Mouse (Mus musculus) embryonic facial prominence, embryonic 11.5 days (tissue): Measurements from ENCODE around the gene Usp51. TPM values are rescaled to one million over a fixed set of nuclear protein-coding genes. Genes with fewer than 3 reads are reported as not detected.
A peak's percentile ranks its signal among the peaks of the same experiment; 100 is the strongest.
"Not testable (repeated sequence)": the region's sequence is repeated elsewhere in the genome, so short reads cannot be mapped to it uniquely, and the experiment has no call there.

ENCODE experiments used
- ATAC-seq: fragments of 200-750 bp; cut with Nextera tagmentation; replicated peaks from 2 replicates; pipeline ENCODE4 v1.8.0; 2017; ENCODE audit warnings: low read depth; ENCODE audit not compliant: insufficient number of reproducible peaks, low FRiP score, low TSS enrichment
- DNase-seq: peaks from one replicate; pipeline ENCODE4 v3.0.0-alpha.2; 2015; ENCODE audit warnings: low spot score
- H3K27ac ChIP-seq: fragments of 300-500 bp; sonication (generic); replicated peaks from 2 replicates; pipeline ENCODE4 v1.5.1; 2014; ENCODE audit warnings: mild to moderate bottlenecking, low read depth, low read length, control low read depth
- H3K27me3 ChIP-seq: fragments of 300-500 bp; sonication (generic); 2 replicates; pipeline ENCODE4 v1.6.1; 2014; ENCODE audit warnings: mild to moderate bottlenecking, low read length, moderate library complexity, mixed read lengths; ENCODE audit not compliant: control insufficient read depth, insufficient read depth
- H3K36me3 ChIP-seq: fragments of 300-500 bp; sonication (generic); replicated peaks from 2 replicates; pipeline ENCODE4 v1.6.1; 2014; ENCODE audit warnings: low read depth, mild to moderate bottlenecking, low read length, moderate library complexity, mixed read lengths; ENCODE audit not compliant: control insufficient read depth, insufficient read depth
- H3K4me1 ChIP-seq: fragments of 300-500 bp; sonication (generic); 2 replicates; pipeline ENCODE4 v1.6.1; 2014; ENCODE audit warnings: low read length, mixed read lengths; ENCODE audit not compliant: control insufficient read depth, insufficient read depth
- H3K4me2 ChIP-seq: fragments of 300-500 bp; sonication (generic); 2 replicates; pipeline ENCODE4 v1.6.1; 2014; ENCODE audit warnings: low read depth, mild to moderate bottlenecking, control low read depth, low read length, moderate library complexity
- H3K4me3 ChIP-seq: fragments of 300-500 bp; sonication (generic); 2 replicates; pipeline ENCODE4 v1.5.1; 2014; ENCODE audit warnings: low read depth, low read length, control low read depth
- H3K9ac ChIP-seq: fragments of 300-500 bp; sonication (generic); replicated peaks from 2 replicates; pipeline ENCODE4 v1.6.1; 2014; ENCODE audit warnings: mild to moderate bottlenecking, control low read depth, low read length
- H3K9me3 ChIP-seq: fragments of 300-500 bp; sonication (generic); replicated peaks from 2 replicates; pipeline ENCODE4 v1.6.1; 2016; ENCODE audit warnings: mild to moderate bottlenecking, low read length, inconsistent platforms, mixed read lengths; ENCODE audit not compliant: control insufficient read depth
- WGBS: fragments of 180-500 bp; shearing (Covaris S2); extraction: QIAGEN DNeasy Blood & Tissue Kit; methylation state at CpG from one replicate; pipeline ENCODE4 v1.1.7; 2014; 5-methylcytosine and 5-hydroxymethylcytosine counted together
- polyA plus RNA-seq: library from polyadenylated mRNA; unstranded; fragments of >200 nt; fragmentation: Nextera tagmentation; extraction: Ambion mirVana; gene quantifications from 2 replicates; pipeline ENCODE4 v1.2.1, GENCODE M21; 2014

The Usp51 gene
- polyA plus RNA-seq, 1 experiment from 2014 or later: 3.7 TPM

- ATAC-seq: peak; percentile 76
Observed at GRCm38 (mm10) chrX:153007021-153007684, 884 bp downstream of the Usp51 start.

GRCm38 (mm10) chrX:153007685-153008047 lies 1.4 kb downstream of the Usp51 start:
- DNase-seq (no peak), ATAC-seq (no peak; the same call in 1 of the 2 replicates)
- Histone ChIP-seq H3K9ac (0 out of 2 replicates have a peak overlapping the region, but pooled peaks have one; percentile 65), H3K4me3 (peak overlapping the region; percentile 56), H3K36me3 (no peaks in the 10 kb centered on the region), H3K27ac (no peak overlapping the region), H3K27me3 (no peaks in the 10 kb centered on the region), H3K9me3 (no peaks in the 10 kb centered on the region), H3K4me2 (peak overlapping the region; percentile 58), H3K4me1 (no peaks in the 10 kb centered on the region)
- 44% methylated on average over 9 of the region's 9 CpGs for WGBS

More at GRCm38 (mm10) chrX:153007021-153007684, 884 bp downstream of the Usp51 start:
- Histone ChIP-seq H3K36me3 (no peaks in the 10 kb centered on the region), H3K27me3 (no peaks in the 10 kb centered on the region), H3K27ac (peak overlapping the region; percentile 65), H3K4me2 (peak overlapping the region; percentile 58), H3K4me3 (peak overlapping the region; percentile 56), H3K4me1 (no peaks in the 10 kb centered on the region), H3K9ac (peak overlapping the region; percentile 65), H3K9me3 (no peaks in the 10 kb centered on the region)
- 21% methylated on average over 40 of the region's 58 CpGs for WGBS
- peak; percentile 64 for DNase-seq

DNA sequence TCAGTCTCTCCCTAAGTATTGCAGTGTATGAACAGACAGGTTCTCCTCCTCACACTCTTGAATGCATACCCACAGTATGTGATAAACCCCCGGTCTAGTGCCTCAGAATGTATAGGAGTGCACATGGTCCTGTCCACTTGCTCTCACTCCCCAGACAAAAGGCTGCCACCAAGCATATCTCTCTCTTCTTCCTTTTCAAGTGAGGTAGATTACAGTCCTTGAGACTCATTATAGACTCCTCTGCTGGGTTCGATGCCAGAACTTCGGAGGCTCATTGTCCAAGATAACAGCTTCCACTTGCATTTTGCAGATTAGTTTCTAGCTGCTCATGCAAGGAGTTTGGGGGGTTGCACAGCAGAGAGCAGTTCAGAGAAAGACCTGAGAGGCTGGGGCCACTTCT lies 19.0 kb downstream of the Usp51 start:
- H3K27ac ChIP-seq, H3K9ac ChIP-seq, H3K4me3 ChIP-seq, H3K36me3 ChIP-seq, H3K27me3 ChIP-seq, H3K9me3 ChIP-seq, ATAC-seq, H3K4me2 ChIP-seq, DNase-seq, H3K4me1 ChIP-seq: not testable (repeated sequence)
- WGBS: no CpG with 5 or more reads among the region's 3 CpGs

GRCm38 (mm10) chrX:153025709-153026108 lies 19.4 kb downstream of the Usp51 start:
- H3K9ac ChIP-seq, H3K36me3 ChIP-seq, ATAC-seq, H3K4me1 ChIP-seq, DNase-seq, H3K27ac ChIP-seq, H3K4me2 ChIP-seq, H3K9me3 ChIP-seq, H3K27me3 ChIP-seq, H3K4me3 ChIP-seq: not testable (repeated sequence)
- 90% methylated on average over 2 of the region's 3 CpGs for WGBS

GRCm38 (mm10) chrX:153031547-153031946 lies 25.3 kb downstream of the Usp51 start:
- not testable (repeated sequence) for H3K4me3 ChIP-seq, H3K4me2 ChIP-seq, DNase-seq, H3K36me3 ChIP-seq, ATAC-seq, H3K9me3 ChIP-seq, H3K27ac ChIP-seq, H3K9ac ChIP-seq, H3K27me3 ChIP-seq, H3K4me1 ChIP-seq

DNA sequence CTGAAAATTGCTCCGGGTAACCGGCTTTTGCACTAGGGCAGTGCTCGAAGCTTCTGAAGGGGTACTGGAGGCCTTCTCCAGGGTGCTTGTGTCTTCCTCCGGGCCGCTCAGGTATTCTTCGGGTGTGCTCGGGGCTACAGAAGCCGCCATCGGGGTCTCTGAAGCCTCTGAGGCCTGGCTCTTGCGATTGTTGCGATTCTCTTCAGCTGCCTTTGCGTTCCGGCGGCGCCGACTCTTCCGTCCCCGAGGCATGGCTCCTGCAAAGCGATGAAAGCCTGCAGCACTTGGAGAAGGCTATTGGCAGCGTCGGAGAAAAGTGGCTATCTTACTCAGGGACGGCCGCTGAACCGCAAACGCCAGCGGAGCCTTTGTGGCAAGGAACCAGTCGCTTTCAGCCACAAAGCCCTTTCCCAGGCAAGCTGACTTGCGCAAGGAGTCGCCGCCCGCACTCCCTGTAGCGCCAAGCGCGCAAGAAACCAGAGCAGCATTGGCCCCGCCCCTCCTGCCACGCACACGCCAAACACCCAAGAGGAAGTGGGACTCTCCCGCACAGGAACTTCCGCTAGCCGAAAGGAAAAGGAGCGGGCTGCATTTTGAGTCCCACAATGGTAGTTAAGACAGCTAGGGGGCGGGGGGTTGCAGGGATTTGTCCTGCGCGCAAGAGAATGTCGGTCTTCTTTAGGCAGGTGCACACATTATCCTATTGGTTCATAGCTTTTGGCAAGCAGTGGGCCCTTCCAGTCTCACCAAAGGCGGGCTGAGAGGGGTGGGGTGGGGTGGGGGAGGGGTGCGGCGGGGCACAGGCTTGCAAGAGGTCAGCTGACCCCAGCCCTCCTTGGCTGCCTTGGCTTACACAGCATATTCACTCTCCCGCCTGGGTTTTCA lies 31.1 kb downstream of the Usp51 start, which contains the start of gene Mageh1:
Gene Mageh1 (minus strand): TSS at position 489 of the 885 bp plus-strand sequence.
- peak within 1 kb of the TSS; percentile 48 for H3K4me3 ChIP-seq
- peak within 1 kb of the TSS; percentile 85 for H3K27ac ChIP-seq
- DNase-seq: peak; percentile 88
- ATAC-seq: peak; percentile 89
- H3K27me3 ChIP-seq: no peaks in the 10 kb centered on the region
- no peaks in the 10 kb centered on the region for H3K4me1 ChIP-seq
- H3K36me3 ChIP-seq: no peaks in the 10 kb centered on the region
- no peaks in the 10 kb centered on the region for H3K9me3 ChIP-seq
- H3K4me2 ChIP-seq: peak within 1 kb of the TSS; percentile 47
- peak within 1 kb of the TSS; percentile 79 for H3K9ac ChIP-seq
- 19% methylated on average over 45 of the region's 49 CpGs for WGBS

DNA sequence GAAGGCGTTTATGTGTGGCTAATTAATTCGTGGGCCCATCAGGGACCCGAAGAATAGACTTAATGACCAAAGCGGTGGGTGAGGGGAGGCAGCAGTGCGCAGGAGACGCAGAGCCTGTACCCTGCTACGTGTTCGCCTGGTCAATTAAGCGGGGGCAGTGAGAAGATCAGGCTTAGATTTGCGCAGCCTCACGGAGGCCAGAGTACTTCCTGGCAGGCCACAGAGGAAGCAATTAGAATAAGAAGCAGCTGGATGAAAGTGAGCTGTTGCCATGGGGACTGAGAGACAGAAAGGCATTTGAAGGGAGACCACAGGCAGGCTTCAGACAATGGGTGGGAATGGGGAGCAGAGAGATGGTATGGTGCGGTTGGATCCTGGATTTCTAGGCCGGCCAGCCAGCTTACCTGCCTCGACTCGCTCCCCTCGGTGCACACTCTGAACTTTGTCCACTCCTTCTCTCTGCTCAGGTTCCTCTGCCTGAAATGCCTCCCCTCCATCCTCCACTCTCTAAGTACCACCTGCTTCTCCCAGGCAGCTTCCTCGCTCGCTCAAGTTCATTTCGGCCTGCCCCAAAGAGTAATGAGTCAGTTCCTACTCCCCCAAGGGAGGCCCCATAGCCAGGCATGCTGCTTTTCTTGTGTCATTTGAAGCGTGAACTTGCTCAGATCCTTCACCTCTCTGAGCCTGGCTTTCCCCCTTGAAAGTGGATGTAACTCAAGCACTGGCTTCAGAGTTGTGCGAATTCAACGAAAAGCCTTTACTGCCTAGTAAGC lies 31.9 kb downstream of the Usp51 start:
- not testable (repeated sequence) for H3K36me3 ChIP-seq, DNase-seq, H3K9ac ChIP-seq, H3K27me3 ChIP-seq, H3K9me3 ChIP-seq, H3K4me1 ChIP-seq
- Histone ChIP-seq H3K27ac (peak overlapping the region; percentile 85; the same call in 1 of the 2 replicates), H3K4me2 (peak overlapping the region; percentile 47), H3K4me3 (peak overlapping the region; percentile 48)
- 29% methylated on average over 7 of the region's 22 CpGs for WGBS
- peak; percentile 95 for ATAC-seq
